9 mouse cellular contexts compared by ENCODE assay signal in the genomic region with DNA sequence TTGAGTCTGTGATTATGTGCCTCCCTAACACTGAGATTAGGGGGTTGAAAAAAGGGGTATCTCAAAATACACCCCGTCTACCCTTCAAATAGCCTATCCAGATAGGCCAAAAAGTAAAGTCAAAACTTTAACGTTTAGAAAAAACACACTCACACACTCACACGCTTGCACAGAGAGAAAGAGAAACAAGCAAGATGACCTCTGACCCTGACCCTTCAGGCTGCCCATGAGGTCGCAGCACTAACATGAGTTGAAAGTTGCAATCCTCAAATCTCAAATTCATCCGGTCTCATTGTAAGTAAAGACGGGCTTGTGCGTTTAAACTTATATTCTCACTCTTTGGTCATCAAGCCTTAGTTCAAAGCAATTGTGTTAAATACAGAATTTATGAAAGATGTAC.
DNase-seq lines count a peak whose midpoint lies in the region; ATAC-seq and TF ChIP-seq lines count a peak whose summit lies in the region.
"Had no signal": no experiment of that assay in that cellular context is flagged by ENCODE, and none has a peak within 500 bp of the region (broad histone marks: within the 10 kb centered on the region; RNA-seq: fewer than 3 reads in every experiment).

No protein-coding gene starts in this region.

- peak; percentile 53 for DNase-seq in embryo, embryonic 10.5 days (ENCODE audit: low spot score)
- no peak for DNase-seq in embryo, embryonic 9.5 days (ENCODE audit: extremely low spot score)
- no peak for DNase-seq in kidney, adult 11 months
- DNase-seq in spleen, adult 2 months (ENCODE audit: low read depth in 1 of 2, low spot score in 2 of 2) = no peak
- no peak for DNase-seq in spleen, postnatal 36 days (ENCODE audit: low spot score in 2 of 2)
- DNase-seq in stomach, postnatal 0 days (ENCODE audit: low spot score) = no peak
- DNase-seq in layer of hippocampus, postnatal 36 days = no peak

- no peaks in the 10 kb centered on the region for H3K27me3 ChIP-seq in kidney, embryonic 14.5 days (ENCODE audit: control insufficient read depth, insufficient read depth, low read length)
- H3K27me3 ChIP-seq in spleen, adult 2 months (ENCODE audit: control insufficient read depth, insufficient read depth, low read length) = no peaks in the 10 kb centered on the region
- no peaks in the 10 kb centered on the region for H3K27me3 ChIP-seq in stomach, postnatal 0 days (ENCODE audit: control insufficient read depth, insufficient read depth, low read length)
- H3K27me3 ChIP-seq: Patski had no signal

- TF ChIP-seq CTCF in spleen, adult 2 months (IDR thresholded peaks at IDR 0.05; ENCODE audit: extremely low read depth, insufficient read depth, insufficient read length, insufficient replicate concordance) = no peak
- TF ChIP-seq CTCF in stomach, postnatal 0 days (IDR thresholded peaks at IDR 0.05; ENCODE audit: low read depth) = no peak

- ATAC-seq in kidney, embryonic 14.5 days (ENCODE audit: low FRiP score, low TSS enrichment) = no peak
- ATAC-seq in stomach, postnatal 0 days (ENCODE audit: low FRiP score, low TSS enrichment) = no peak
- ATAC-seq: Patski had no signal

- no peak for TF ChIP-seq EP300 in stomach, postnatal 0 days (optimal IDR thresholded peaks at IDR 0.05)

- no peak for TF ChIP-seq POLR2A in spleen, adult 2 months (IDR thresholded peaks at IDR 0.05; ENCODE audit: low read depth, low read length)

- H3K27ac ChIP-seq in kidney, embryonic 14.5 days (ENCODE audit: low read depth, low read length) = peak overlapping the region; percentile 88; the same call in 1 of the 2 replicates
- 0 out of 2 replicates have a peak overlapping the region, but pooled peaks have one; percentile 51 for H3K27ac ChIP-seq in spleen, adult 2 months (ENCODE audit: insufficient read depth, low read length)
- peak overlapping the region; percentile 96 for H3K27ac ChIP-seq in stomach, postnatal 0 days (replicated peaks)

- H3K9me3 ChIP-seq in kidney, embryonic 14.5 days (ENCODE audit: control insufficient read depth, low read length) = no peaks in the 10 kb centered on the region
- H3K9me3 ChIP-seq in stomach, postnatal 0 days (ENCODE audit: control insufficient read depth, low read length) = no peaks in the 10 kb centered on the region

- no peaks in the 10 kb centered on the region for H3K36me3 ChIP-seq in kidney, embryonic 14.5 days (ENCODE audit: control insufficient read depth, insufficient read depth, low read length)
- H3K36me3 ChIP-seq in spleen, adult 2 months (ENCODE audit: control insufficient read depth, insufficient read depth, low read length) = no peaks in the 10 kb centered on the region
- H3K36me3 ChIP-seq in stomach, postnatal 0 days (ENCODE audit: control insufficient read depth, insufficient read depth, low read length) = no peaks in the 10 kb centered on the region

- no peak overlapping the region for H3K4me3 ChIP-seq in kidney, embryonic 14.5 days (ENCODE audit: low read length)
- H3K4me3 ChIP-seq in spleen, adult 2 months (ENCODE audit: extremely low read depth, insufficient read depth, insufficient read length) = no peak overlapping the region
- H3K4me3 ChIP-seq in stomach, postnatal 0 days (ENCODE audit: low read depth, low read length) = no peak overlapping the region

- no peak overlapping the region for H3K9ac ChIP-seq in kidney, embryonic 14.5 days (ENCODE audit: low read depth, low read length)
- H3K9ac ChIP-seq in stomach, postnatal 0 days (ENCODE audit: low read length) = no peak overlapping the region

- WGBS in kidney, embryonic 14.5 days = 57% methylated on average over 7 of the region's 7 CpGs
- WGBS in spleen, adult 2 months = 60% methylated on average over 7 of the region's 7 CpGs
- 67% methylated on average over 7 of the region's 7 CpGs for WGBS in stomach, postnatal 0 days

- no peak overlapping the region for H3K4me2 ChIP-seq in kidney, embryonic 14.5 days (replicated peaks; ENCODE audit: low read depth, low read length)
- no peak overlapping the region for H3K4me2 ChIP-seq in stomach, postnatal 0 days (replicated peaks; ENCODE audit: low read depth)

- H3K4me1 ChIP-seq in kidney, embryonic 14.5 days (ENCODE audit: control insufficient read depth, insufficient read depth, low read length) = peaks cover 12% of the 10 kb centered on the region; the same call in 1 of the 2 replicates
- H3K4me1 ChIP-seq in spleen, adult 2 months (ENCODE audit: control insufficient read depth, insufficient read depth, insufficient read length) = peaks cover 19% of the 10 kb centered on the region; the same call in 1 of the 2 replicates
- H3K4me1 ChIP-seq in stomach, postnatal 0 days (replicated peaks; ENCODE audit: control insufficient read depth, insufficient read depth) = peaks cover 6% of the 10 kb centered on the region; the same call in 1 of the 2 replicates
